Mouse (Mus musculus) ovary, adult 2 months (tissue): ENCODE measurements around the gene Tfap2a. TPM values are rescaled to one million over a fixed set of nuclear protein-coding genes. Genes with fewer than 3 reads are reported as not detected.

Experiments used
- polyA plus RNA-seq: library from polyadenylated mRNA; depleted of rRNA; stranded (reverse); fragments of >200 nt; gene quantifications from 2 replicates; pipeline ENCODE4 v1.2.3, GENCODE M21; 2012; rRNA removed

The Tfap2a gene
- 0.21 TPM in 1 of 2 replicates, not detected in the other for polyA plus RNA-seq

DNA sequence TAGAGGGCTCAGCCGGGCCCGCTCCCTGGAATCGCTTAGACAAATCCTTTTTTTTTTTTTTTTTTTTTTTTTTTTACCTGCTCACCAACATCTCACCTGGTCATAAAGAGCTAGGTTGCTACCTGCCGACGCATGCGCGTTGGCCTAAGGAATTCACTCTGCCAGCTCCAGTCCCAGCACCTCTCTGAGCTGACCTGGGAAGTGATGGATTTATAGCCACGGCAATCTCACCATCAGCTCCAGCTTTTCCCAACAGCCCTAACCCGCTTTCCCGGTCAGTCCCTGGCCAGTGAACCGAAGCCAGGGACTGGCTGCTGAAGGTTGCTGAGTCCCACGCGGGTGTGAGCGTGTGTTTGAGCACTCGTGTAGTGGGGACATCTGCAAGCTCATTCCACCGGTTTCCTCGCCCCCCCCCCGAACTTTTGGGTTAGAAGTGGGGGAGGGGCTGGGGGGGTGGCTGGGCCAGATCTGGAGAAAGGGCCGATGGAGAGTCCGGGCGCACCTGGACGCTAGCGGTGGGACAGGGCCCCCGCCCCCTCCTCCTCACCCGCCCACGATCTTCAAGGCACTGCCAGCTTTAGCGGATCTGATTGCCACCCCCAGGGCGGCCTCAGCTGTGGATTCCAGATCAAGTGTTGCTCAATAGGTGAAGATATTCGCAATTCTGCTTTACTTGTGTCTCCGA lies at the start of gene Tfap2a:
Gene Tfap2a, minus strand, starts transcription at position 181 of the 685 bp plus-strand sequence.

Other genes with a start within 250 kb of the Tfap2a start
- 2.6 and 3.1 TPM in 2 replicates for gene Gcnt2, start 121.4 kb upstream of the Tfap2a start, polyA plus RNA-seq